Mouse (Mus musculus) left cerebral cortex, postnatal 4 days (tissue): ENCODE measurements around the gene Exosc5. TPM values are rescaled to one million over a fixed set of nuclear protein-coding genes. Genes with fewer than 3 reads are reported as not detected.

Experiments used
- total RNA-seq, 2 experiments: library from RNA; stranded (reverse); gene quantifications; 2 replicates each; pipeline ENCODE4 v1.2.3; 2021

Exosc5 gene
- total RNA-seq, 2 experiments from 2014 or later: 15.1 to 18.4 TPM

Other genes starting within 250 kb of the Exosc5 start
- gene Cxcl17, start 246.3 kb upstream of the Exosc5 start, total RNA-seq: not detected
- 1 to 10 TPM in 1 of 2 experiments, under 1 TPM in 1; 0.70 to 1.0 TPM for gene Ceacam1, start 181.6 kb upstream of the Exosc5 start, total RNA-seq
- not detected for gene Ceacam2, start 119.3 kb upstream of the Exosc5 start, total RNA-seq
- not detected for gene Erich4, start 43.3 kb upstream of the Exosc5 start, total RNA-seq
- gene Dmac2, start 39.8 kb upstream of the Exosc5 start, total RNA-seq: 10 to 100 TPM; 19.9 to 22.7 TPM
- gene B3gnt8, start 32.5 kb upstream of the Exosc5 start, total RNA-seq: 1 to 10 TPM in 1 of 2 experiments, under 1 TPM in 1; 0.64 to 1.0 TPM
- 10 to 100 TPM; 23.6 to 24.7 TPM for gene Bckdha, start 183 bp upstream of the Exosc5 start, total RNA-seq
- 10 to 100 TPM; 14.6 to 19.9 TPM for gene Tmem91, start 16.0 kb downstream of the Exosc5 start, total RNA-seq
- gene B9d2, start 21.6 kb downstream of the Exosc5 start, total RNA-seq: 10 to 100 TPM; 24.7 to 25.7 TPM
- gene Tgfb1, start 27.8 kb downstream of the Exosc5 start, total RNA-seq: 10 to 100 TPM in 1 of 2 experiments, 1 to 10 TPM in 1; 8.5 to 10.1 TPM
- 10 to 100 TPM; 47.8 to 48.6 TPM for gene Ccdc97, start 59.9 kb downstream of the Exosc5 start, total RNA-seq
- gene Hnrnpul1, start 95.6 kb downstream of the Exosc5 start, total RNA-seq: 100 to 1,000 TPM; 142 to 152 TPM
- gene Axl, start 129.5 kb downstream of the Exosc5 start, total RNA-seq: 10 to 100 TPM; 19.2 to 20.8 TPM
- gene Cyp2s1, start 157.7 kb downstream of the Exosc5 start, total RNA-seq: 1 to 10 TPM; 2.4 to 3.5 TPM
- not detected for gene Cyp2b10, start 238.5 kb downstream of the Exosc5 start, total RNA-seq